Mouse (Mus musculus): ENCODE measurements at regions not wholly inside any gene's neighbourhood (a gene's known extent, or its start where the extent isn't known, plus 50 kb on each side); places are given as distances from the start of the nearest gene placed in this dataset.

DNA sequence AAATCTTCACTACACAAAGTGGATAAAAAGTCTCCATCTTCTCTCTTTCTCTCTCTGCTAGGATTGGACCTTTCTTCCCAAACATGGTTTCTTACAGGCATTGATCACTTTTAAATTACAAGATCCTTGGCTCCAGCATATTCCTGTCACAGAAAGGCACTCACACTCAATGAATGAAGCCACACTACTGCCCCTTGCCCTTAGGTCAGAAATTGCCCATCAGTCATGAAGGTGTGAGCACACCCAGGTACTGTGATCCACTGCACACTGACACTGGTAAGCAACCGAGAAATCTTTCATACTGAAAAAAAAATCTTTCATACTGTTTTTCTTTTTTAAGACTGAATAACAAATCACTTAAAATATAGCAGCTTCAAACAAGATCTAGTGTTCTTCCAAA, 235.9 kb downstream of the 4933412E24Rik start:
- Histone ChIP-seq H3K4me2 (ENCODE audit: low read depth) (no peak overlapping the region), H3ac (ENCODE audit: control insufficient read depth, insufficient read length) (no peak overlapping the region), H3K36me3 (ENCODE audit: control insufficient read depth, insufficient read depth) (no peaks in the 10 kb centered on the region), H3K79me2 (ENCODE audit: control insufficient read depth, insufficient read depth) (no peaks in the 10 kb centered on the region), H3K27me3 (ENCODE audit: control insufficient read depth, insufficient read depth, insufficient read length) (no peaks in the 10 kb centered on the region), H3K4me3 (no peak overlapping the region)
- TF ChIP-seq E2F4 (IDR thresholded peaks at IDR 0.05; ENCODE audit: insufficient read depth) (no peak), POLR2AphosphoS2 (IDR thresholded peaks at IDR 0.05; ENCODE audit: insufficient read length, low read depth) (no peak), TCF3 (IDR thresholded peaks at IDR 0.05; ENCODE audit: insufficient read length, low read depth) (no peak), REST (IDR thresholded peaks at IDR 0.05; ENCODE audit: insufficient read depth, insufficient read length) (no peak), MAX (IDR thresholded peaks at IDR 0.05; ENCODE audit: low read depth) (no peak), TCF12 (IDR thresholded peaks at IDR 0.05; ENCODE audit: insufficient read depth, poor library complexity, severe bottlenecking) (no peak), SRF (IDR thresholded peaks at IDR 0.05; ENCODE audit: control insufficient read depth, insufficient read length, low read depth) (no peak), MYOG (IDR thresholded peaks at IDR 0.05; ENCODE audit: control insufficient read depth in 1 of 3, insufficient read depth in 1 of 3, insufficient read length in 2 of 3, low read depth in 2 of 3) (no peak), POLR2A (IDR thresholded peaks at IDR 0.05; ENCODE audit: insufficient read length, low read depth) (no peak), CEBPB (IDR thresholded peaks at IDR 0.05; ENCODE audit: insufficient read depth, poor library complexity, severe bottlenecking) (no peak), USF1 (IDR thresholded peaks at IDR 0.05; ENCODE audit: low read depth) (no peak), MYOD1 (IDR thresholded peaks at IDR 0.05; ENCODE audit: control insufficient read depth in 1 of 3, insufficient read length in 2 of 3, low read depth in 2 of 3) (no peak)

DNA sequence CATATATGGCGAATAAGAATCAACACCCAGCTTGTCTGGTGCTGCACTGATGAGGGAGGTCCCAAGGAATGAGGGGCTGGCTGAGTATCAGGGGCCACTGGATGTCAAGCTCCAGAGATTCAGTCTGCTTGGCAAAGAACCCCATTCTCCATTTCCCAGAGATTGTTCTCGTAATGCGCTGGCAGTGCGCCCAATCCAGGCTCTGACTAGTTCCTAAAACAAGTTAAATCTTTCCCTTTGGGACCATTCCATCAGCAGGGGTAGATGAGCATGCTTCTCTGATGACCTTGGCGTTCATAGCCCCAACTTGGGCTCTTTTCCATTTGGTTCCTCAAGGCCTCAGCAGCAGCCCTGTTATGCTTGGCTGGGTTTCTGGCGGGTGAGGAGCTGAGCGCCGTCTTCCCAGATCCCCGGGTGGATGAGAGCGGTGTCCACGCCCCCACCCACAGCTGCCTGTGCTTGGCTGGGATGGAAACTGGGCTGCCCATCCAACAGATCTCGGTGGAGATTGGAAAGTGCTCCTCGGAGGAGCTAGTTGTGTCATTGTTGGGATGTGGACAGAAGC, 239.0 kb downstream of the 4933412E24Rik start:
- TF ChIP-seq TCF3 (IDR thresholded peaks at IDR 0.05; ENCODE audit: insufficient read length, low read depth) (no peak), POLR2AphosphoS2 (IDR thresholded peaks at IDR 0.05; ENCODE audit: insufficient read length, low read depth) (no peak), USF1 (IDR thresholded peaks at IDR 0.05; ENCODE audit: low read depth) (no peak), POLR2A (IDR thresholded peaks at IDR 0.05; ENCODE audit: insufficient read length, low read depth) (no peak)

DNA sequence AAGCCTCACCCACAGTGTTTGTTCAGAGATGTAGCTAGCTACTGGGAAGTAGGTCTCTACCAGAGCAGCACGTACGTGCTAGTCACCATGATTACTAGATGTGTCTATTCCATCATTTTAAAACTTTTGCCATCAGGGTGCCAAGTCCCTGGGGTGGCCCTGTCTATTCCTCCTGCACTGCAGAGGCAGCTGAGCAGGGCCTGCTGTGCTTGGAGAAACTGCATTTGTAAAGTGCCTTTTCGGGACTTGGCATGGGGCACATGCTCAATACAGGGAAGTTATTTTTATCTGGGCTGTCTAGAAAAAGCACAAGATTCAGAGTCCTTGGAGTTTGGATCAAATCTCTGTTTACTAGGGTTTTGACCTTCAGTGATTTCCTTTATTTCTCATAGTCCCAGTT, 240.6 kb downstream of the 4933412E24Rik start:
- no peaks in the 10 kb centered on the region for H3K79me2 ChIP-seq (ENCODE audit: control insufficient read depth, insufficient read depth)
- no peak overlapping the region for H3ac ChIP-seq (ENCODE audit: control insufficient read depth, insufficient read length)
- H3K36me3 ChIP-seq (ENCODE audit: control insufficient read depth, insufficient read depth), result no peaks in the 10 kb centered on the region
- no peaks in the 10 kb centered on the region for H3K27me3 ChIP-seq (ENCODE audit: control insufficient read depth, insufficient read depth, insufficient read length)
- no peak for TF ChIP-seq TCF12 (IDR thresholded peaks at IDR 0.05; ENCODE audit: insufficient read depth, poor library complexity, severe bottlenecking)
- TF ChIP-seq REST (IDR thresholded peaks at IDR 0.05; ENCODE audit: insufficient read depth, insufficient read length), result no peak
- TF ChIP-seq POLR2A (IDR thresholded peaks at IDR 0.05; ENCODE audit: insufficient read length, low read depth), result no peak
- TF ChIP-seq POLR2AphosphoS2 (IDR thresholded peaks at IDR 0.05; ENCODE audit: insufficient read length, low read depth), result no peak
- no peak overlapping the region for H3K4me3 ChIP-seq
- H3K4me2 ChIP-seq (ENCODE audit: low read depth), result no peak overlapping the region

More for the DNA sequence above, 239.0 kb downstream of the 4933412E24Rik start:
- H3K4me2 ChIP-seq (ENCODE audit: low read depth), result peak overlapping the region; percentile 37
- no peaks in the 10 kb centered on the region for H3K36me3 ChIP-seq (ENCODE audit: control insufficient read depth, insufficient read depth)
- no peaks in the 10 kb centered on the region for H3K27me3 ChIP-seq (ENCODE audit: control insufficient read depth, insufficient read depth, insufficient read length)
- no peaks in the 10 kb centered on the region for H3K79me2 ChIP-seq (ENCODE audit: control insufficient read depth, insufficient read depth)
- H3K4me3 ChIP-seq, result no peak overlapping the region
- no peak overlapping the region for H3ac ChIP-seq (ENCODE audit: control insufficient read depth, insufficient read length)

DNA sequence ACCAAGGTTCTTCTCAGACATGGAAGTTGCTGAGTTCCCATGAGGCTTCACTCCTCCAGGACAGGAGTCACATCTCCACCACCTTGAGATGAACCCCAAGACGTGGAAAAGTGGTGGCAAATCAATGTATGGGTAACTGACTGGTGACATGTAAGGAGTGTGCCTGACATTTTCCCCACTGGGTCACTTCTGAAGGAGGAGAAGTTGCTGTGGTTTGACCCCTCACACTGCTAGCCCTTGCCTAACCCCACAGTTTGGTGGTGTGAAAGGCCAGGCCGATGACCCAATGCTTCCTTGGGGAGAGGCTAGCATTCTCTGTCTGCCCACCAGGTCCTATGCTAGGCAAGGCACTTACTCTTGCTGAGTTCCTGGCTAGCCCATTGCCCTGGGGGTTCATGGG, 242.4 kb downstream of the 4933412E24Rik start:
- Histone ChIP-seq H3ac (ENCODE audit: control insufficient read depth, insufficient read length) (no peak overlapping the region), H3K4me3 (no peak overlapping the region), H3K79me2 (ENCODE audit: control insufficient read depth, insufficient read depth) (no peaks in the 10 kb centered on the region), H3K27me3 (ENCODE audit: control insufficient read depth, insufficient read depth, insufficient read length) (no peaks in the 10 kb centered on the region), H3K4me2 (ENCODE audit: low read depth) (no peak overlapping the region), H3K36me3 (ENCODE audit: control insufficient read depth, insufficient read depth) (no peaks in the 10 kb centered on the region)
- TF ChIP-seq POLR2A (IDR thresholded peaks at IDR 0.05; ENCODE audit: insufficient read length, low read depth) (no peak), MYOG (IDR thresholded peaks at IDR 0.05; ENCODE audit: control insufficient read depth in 1 of 3, insufficient read depth in 1 of 3, insufficient read length in 2 of 3, low read depth in 2 of 3) (no peak), POLR2AphosphoS2 (IDR thresholded peaks at IDR 0.05; ENCODE audit: insufficient read length, low read depth) (no peak)

DNA sequence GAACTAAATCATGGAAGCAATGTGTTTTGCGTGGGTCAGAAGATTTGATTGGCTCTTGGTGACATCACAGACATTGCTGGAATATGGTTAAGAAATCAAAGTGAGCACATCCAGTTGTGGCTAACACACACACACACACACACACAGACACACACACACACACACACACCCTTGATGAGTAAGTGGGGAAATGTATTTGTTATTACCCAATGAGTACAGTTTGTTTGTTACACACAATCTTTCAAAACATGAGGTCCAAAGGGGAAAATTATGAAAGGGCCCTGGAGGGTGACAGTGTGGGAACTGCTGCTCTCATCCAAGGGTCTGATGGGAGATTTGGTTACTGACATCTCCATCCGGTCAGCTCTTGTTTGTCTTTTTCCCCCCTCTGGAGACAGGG, 243.8 kb downstream of the 4933412E24Rik start:
- Histone ChIP-seq H3K4me2 (ENCODE audit: low read depth) (no peak overlapping the region), H3K79me2 (ENCODE audit: control insufficient read depth, insufficient read depth) (no peaks in the 10 kb centered on the region), H3K27me3 (ENCODE audit: control insufficient read depth, insufficient read depth, insufficient read length) (no peaks in the 10 kb centered on the region), H3K36me3 (ENCODE audit: control insufficient read depth, insufficient read depth) (no peaks in the 10 kb centered on the region), H3ac (ENCODE audit: control insufficient read depth, insufficient read length) (no peak overlapping the region), H3K4me3 (no peak overlapping the region)
- TF ChIP-seq TCF12 (IDR thresholded peaks at IDR 0.05; ENCODE audit: insufficient read depth, poor library complexity, severe bottlenecking), result no peak
- no peak for TF ChIP-seq CEBPB (IDR thresholded peaks at IDR 0.05; ENCODE audit: insufficient read depth, poor library complexity, severe bottlenecking)
- TF ChIP-seq POLR2A (IDR thresholded peaks at IDR 0.05; ENCODE audit: insufficient read length, low read depth), result no peak
- no peak for TF ChIP-seq REST (IDR thresholded peaks at IDR 0.05; ENCODE audit: insufficient read depth, insufficient read length)
- no peak for TF ChIP-seq MAX (IDR thresholded peaks at IDR 0.05; ENCODE audit: low read depth)
- TF ChIP-seq TCF3 (IDR thresholded peaks at IDR 0.05; ENCODE audit: insufficient read length, low read depth), result no peak
- no peak for TF ChIP-seq USF1 (IDR thresholded peaks at IDR 0.05; ENCODE audit: low read depth)
- TF ChIP-seq MYOG (IDR thresholded peaks at IDR 0.05; ENCODE audit: control insufficient read depth in 1 of 3, insufficient read depth in 1 of 3, insufficient read length in 2 of 3, low read depth in 2 of 3), result no peak

All from myocyte (in vitro differentiated cells).